Comparison of ENCODE assay signal across 26 mouse cellular contexts in the genomic region with DNA sequence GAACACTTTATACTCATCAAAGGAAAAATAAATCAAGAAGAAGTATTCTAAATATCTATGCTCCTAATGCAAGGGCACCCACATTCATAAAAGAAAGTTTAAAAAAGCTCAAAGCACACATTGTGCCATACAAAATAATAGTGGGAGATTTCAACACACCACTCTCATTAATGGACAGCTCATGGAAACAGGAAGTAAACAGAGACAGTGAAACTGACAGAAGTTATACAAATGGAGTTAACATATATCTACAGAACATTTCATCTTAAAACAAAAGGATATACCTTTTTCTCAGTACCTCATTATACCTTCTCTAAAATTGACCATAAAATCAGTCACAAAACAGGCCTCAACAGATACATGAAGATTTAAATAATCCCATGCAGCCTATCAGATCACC. TPM values are rescaled to one million over a fixed set of nuclear protein-coding genes. Genes with fewer than 3 reads are reported as not detected.
"Had no signal": no experiment of that assay in that cellular context is flagged by ENCODE, and none has a peak within 500 bp of the region (broad histone marks: within the 10 kb centered on the region; RNA-seq: fewer than 3 reads in every experiment).

No protein-coding gene starts in this region.

- ATAC-seq: hindbrain, embryonic 16.5 days; hindbrain, postnatal 0 days; inflammation-experienced regulatory T-cells, adult 6 months; intestine, embryonic 15.5 days; intestine, embryonic 16.5 days; intestine, postnatal 0 days had no signal

- DNase-seq: heart, postnatal 10 days; heart, postnatal 14 days; heart, postnatal 36 days; heart, postnatal 4 days; kidney, adult 11 months; kidney, adult 18-20 months; kidney, adult 2 months; kidney, adult 8-10 months; kidney, adult 9 months; kidney, postnatal 10 days; kidney, postnatal 14 days; kidney, postnatal 25 days; kidney, postnatal 36 days; kidney, postnatal 4 days; layer of hippocampus, adult 9-11 months had no signal

RNA-seq across cellular contexts. Expression of a gene that starts 18.8 kb away (rescaled TPM):
- total RNA-seq: heart, postnatal 10 days; heart, postnatal 14 days; heart, postnatal 25 days; heart, postnatal 36 days; heart, postnatal 4 days; hematopoietic stem cell, adult 5-6 weeks; layer of hippocampus, adult 18-20 months; layer of hippocampus, postnatal 14 days; layer of hippocampus, postnatal 25 days had no signal
